Mouse (Mus musculus) CH12.LX (cell line): ENCODE measurements around the gene Arpp19. TPM values are rescaled to one million over a fixed set of nuclear protein-coding genes. Genes with fewer than 3 reads are reported as not detected.

ENCODE experiments used
- DNase-seq: peaks from one replicate; pipeline ENCODE4 v3.0.0-alpha.2; 2013; ENCODE audit errors: extremely low read depth
- H3K27ac ChIP-seq: 2 replicates; pipeline ENCODE4 v1.5.1; 2012; ENCODE audit warnings: low read depth, mild to moderate bottlenecking, control low read depth, moderate library complexity; ENCODE audit not compliant: insufficient read depth
- H3K27me3 ChIP-seq: replicated peaks from 2 replicates; pipeline ENCODE3; 2012; ENCODE audit warnings: inconsistent platforms
- H3K36me3 ChIP-seq, 2 experiments: replicated peaks in 1 of 2; 2 replicates each; pipeline versions ENCODE3 to v1.6.1; 2012; ENCODE audit warnings: inconsistent platforms in 1 of 2, low read length in 1 of 2, mild to moderate bottlenecking in 1 of 2, mixed read lengths in 1 of 2, moderate library complexity in 1 of 2; ENCODE audit not compliant: control insufficient read depth in 1 of 2, insufficient read depth in 1 of 2
- H3K4me1 ChIP-seq, 2 experiments: 2 replicates each; pipeline ENCODE4 v1.6.1; 2012; ENCODE audit warnings: inconsistent platforms in 1 of 2, moderate library complexity in 1 of 2; ENCODE audit not compliant: insufficient read depth in 2 of 2, control insufficient read depth in 1 of 2
- H3K4me2 ChIP-seq: 2 replicates; pipeline ENCODE4 v1.6.1; 2012; ENCODE audit warnings: low read depth, mild to moderate bottlenecking, control low read depth; ENCODE audit not compliant: poor library complexity, insufficient read depth, severe bottlenecking
- H3K4me3 ChIP-seq, 3 experiments: fragments of 150-350 bp in 1 of 3; sonication (generic) in 1 of 3; replicated peaks in 1 of 3; 2 replicates each; pipeline versions ENCODE3 to v1.5.1; 2011 to 2012; ENCODE audit warnings: low read depth in 2 of 3, low read length in 2 of 3, mild to moderate bottlenecking in 2 of 3, moderate library complexity in 2 of 3, control low read depth in 1 of 3, improper control_type of control experiment in 1 of 3, inconsistent platforms in 1 of 3, mixed read lengths in 1 of 3; ENCODE audit not compliant: poor library complexity in 1 of 3
- H3K79me2 ChIP-seq: replicated peaks from 2 replicates; pipeline ENCODE4 v1.6.1; 2012; ENCODE audit warnings: mild to moderate bottlenecking, moderate library complexity; ENCODE audit not compliant: control insufficient read depth, poor library complexity, insufficient read depth, severe bottlenecking; ENCODE audit errors: extremely low read depth
- H3K9ac ChIP-seq: 2 replicates; pipeline ENCODE4 v1.6.1; 2012; ENCODE audit warnings: low read depth, mild to moderate bottlenecking, control low read depth, moderate library complexity; ENCODE audit not compliant: insufficient read depth
- H3K9me3 ChIP-seq: replicated peaks from 2 replicates; pipeline ENCODE3; 2012; ENCODE audit warnings: low read length, inconsistent platforms, mixed read lengths
- BHLHE40 ChIP-seq: IDR thresholded peaks from 2 replicates; pipeline ENCODE4 v1.6.1; 2011; ENCODE audit warnings: mild to moderate bottlenecking, low read depth, low read length, improper control_type of control experiment
- CHD1 ChIP-seq: IDR thresholded peaks from 2 replicates; pipeline ENCODE4 v1.6.1; 2012; ENCODE audit warnings: low read depth, low read length, improper control_type of control experiment, inconsistent platforms
- CHD2 ChIP-seq: IDR thresholded peaks from 2 replicates; pipeline ENCODE4 v1.6.1; 2011; ENCODE audit warnings: low read length, improper control_type of control experiment
- CTCF ChIP-seq, 2 experiments: IDR thresholded peaks in 1 of 2; conservative IDR thresholded peaks in 1 of 2; 2 replicates each; pipeline ENCODE4 v1.5.1; 2011 to 2012; ENCODE audit warnings: low read depth in 2 of 2, low read length in 2 of 2, improper control_type of control experiment in 1 of 2, inconsistent platforms in 1 of 2, mild to moderate bottlenecking in 1 of 2, moderate library complexity in 1 of 2
- E2F4 ChIP-seq: IDR thresholded peaks from 2 replicates; pipeline ENCODE4 v1.6.1; 2011; ENCODE audit warnings: low read depth, low read length, improper control_type of control experiment; ENCODE audit not compliant: insufficient replicate concordance
- ELF1 ChIP-seq: IDR thresholded peaks from 2 replicates; pipeline ENCODE4 v1.6.1; 2014; ENCODE audit warnings: low read depth, mild to moderate bottlenecking, inconsistent platforms, low read length, improper control_type of control experiment
- EP300 ChIP-seq: IDR thresholded peaks from 2 replicates; pipeline ENCODE4 v1.6.1; 2011; ENCODE audit warnings: low read length, improper control_type of control experiment
- ETS1 ChIP-seq: conservative IDR thresholded peaks from 2 replicates; pipeline ENCODE4 v1.6.1; 2012; ENCODE audit warnings: low read depth, mild to moderate bottlenecking, inconsistent platforms, low read length, improper control_type of control experiment, moderate library complexity
- GABPA ChIP-seq: IDR thresholded peaks from 2 replicates; pipeline ENCODE4 v1.6.1; 2012; ENCODE audit warnings: low read depth, low read length, improper control_type of control experiment, inconsistent platforms; ENCODE audit not compliant: insufficient replicate concordance
- HCFC1 ChIP-seq: IDR thresholded peaks from 2 replicates; pipeline ENCODE4 v1.6.1; 2012; ENCODE audit warnings: low read depth, mild to moderate bottlenecking, inconsistent platforms, low read length, improper control_type of control experiment
- IRF4 ChIP-seq: IDR thresholded peaks from 2 replicates; pipeline ENCODE4 v1.6.1; 2014; ENCODE audit warnings: low read depth, mild to moderate bottlenecking, inconsistent platforms, low read length, improper control_type of control experiment
- JUN ChIP-seq: IDR thresholded peaks from 2 replicates; pipeline ENCODE4 v1.6.1; 2011; ENCODE audit warnings: low read depth, mild to moderate bottlenecking, low read length, improper control_type of control experiment, moderate library complexity; ENCODE audit not compliant: insufficient read depth
- JUND ChIP-seq: conservative IDR thresholded peaks from 2 replicates; pipeline ENCODE4 v1.6.1; 2011; ENCODE audit warnings: low read depth, low read length, improper control_type of control experiment
- KAT2A ChIP-seq: IDR thresholded peaks from 2 replicates; pipeline ENCODE4 v1.6.1; 2012; ENCODE audit warnings: low read length, improper control_type of control experiment, inconsistent platforms; ENCODE audit not compliant: insufficient replicate concordance
- MAFK ChIP-seq: IDR thresholded peaks from 2 replicates; pipeline ENCODE4 v1.6.1; 2011; ENCODE audit warnings: low read length, improper control_type of control experiment; ENCODE audit not compliant: insufficient replicate concordance
- MAX ChIP-seq: IDR thresholded peaks from 2 replicates; pipeline ENCODE4 v1.6.1; 2011; ENCODE audit warnings: low read length, improper control_type of control experiment
- MAZ ChIP-seq: IDR thresholded peaks from 2 replicates; pipeline ENCODE4 v1.6.1; 2012; ENCODE audit warnings: low read depth, mild to moderate bottlenecking, inconsistent platforms, low read length, improper control_type of control experiment, moderate library complexity
- MEF2A ChIP-seq: IDR thresholded peaks from 2 replicates; pipeline ENCODE4 v1.6.1; 2014; ENCODE audit warnings: low read depth, mild to moderate bottlenecking, inconsistent platforms, low read length, improper control_type of control experiment, borderline replicate concordance
- MXI1 ChIP-seq: IDR thresholded peaks from 2 replicates; pipeline ENCODE4 v1.6.1; 2011; ENCODE audit warnings: mild to moderate bottlenecking, low read depth, low read length, improper control_type of control experiment
- MYC ChIP-seq: IDR thresholded peaks from 2 replicates; pipeline ENCODE4 v1.6.1; 2011; ENCODE audit warnings: low read depth, mild to moderate bottlenecking, improper control_type of control experiment, low read length
- NELFE ChIP-seq: IDR thresholded peaks from 2 replicates; pipeline ENCODE4 v1.6.1; 2011; ENCODE audit warnings: low read depth, low read length, improper control_type of control experiment
- NRF1 ChIP-seq: IDR thresholded peaks from 2 replicates; pipeline ENCODE4 v1.6.1; 2014; ENCODE audit warnings: low read depth, mild to moderate bottlenecking, inconsistent platforms, low read length, improper control_type of control experiment, moderate library complexity
- PAX5 ChIP-seq: IDR thresholded peaks from 2 replicates; pipeline ENCODE4 v1.6.1; 2012; ENCODE audit warnings: low read length, inconsistent platforms, mixed read lengths
- POLR2A ChIP-seq: IDR thresholded peaks from 2 replicates; pipeline ENCODE4 v1.6.1; 2011; ENCODE audit warnings: low read depth, mild to moderate bottlenecking, improper control_type of control experiment, low read length
- POLR2AphosphoS2 ChIP-seq: IDR thresholded peaks from 2 replicates; pipeline ENCODE4 v1.6.1; 2011; ENCODE audit warnings: low read depth, low read length, improper control_type of control experiment
- RAD21 ChIP-seq: IDR thresholded peaks from 2 replicates; pipeline ENCODE4 v1.6.1; 2011; ENCODE audit warnings: low read depth, mild to moderate bottlenecking, low read length, improper control_type of control experiment, moderate library complexity
- RCOR1 ChIP-seq: conservative IDR thresholded peaks from 2 replicates; pipeline ENCODE4 v1.6.1; 2012; ENCODE audit warnings: low read depth, mild to moderate bottlenecking, inconsistent platforms, low read length, improper control_type of control experiment
- SIN3A ChIP-seq: IDR thresholded peaks from 2 replicates; pipeline ENCODE4 v1.6.1; 2012; ENCODE audit warnings: low read length, improper control_type of control experiment, inconsistent platforms
- SMC3 ChIP-seq: IDR thresholded peaks from 2 replicates; pipeline ENCODE4 v1.6.1; 2011; ENCODE audit warnings: low read depth, low read length, improper control_type of control experiment
- TBP ChIP-seq: conservative IDR thresholded peaks from 2 replicates; pipeline ENCODE4 v1.6.1; 2011; ENCODE audit warnings: low read depth, low read length, improper control_type of control experiment
- TCF12 ChIP-seq: IDR thresholded peaks from 2 replicates; pipeline ENCODE4 v1.6.1; 2014; ENCODE audit warnings: low read depth, mild to moderate bottlenecking, inconsistent platforms, low read length, improper control_type of control experiment
- UBTF ChIP-seq: IDR thresholded peaks from 2 replicates; pipeline ENCODE4 v1.6.1; 2012; ENCODE audit warnings: low read depth, mild to moderate bottlenecking, inconsistent platforms, low read length, improper control_type of control experiment, moderate library complexity
- USF1 ChIP-seq: IDR thresholded peaks from 2 replicates; pipeline ENCODE4 v1.6.1; 2014; ENCODE audit warnings: low read depth, mild to moderate bottlenecking, inconsistent platforms, low read length, improper control_type of control experiment
- USF2 ChIP-seq: conservative IDR thresholded peaks from 2 replicates; pipeline ENCODE4 v1.6.1; 2011; ENCODE audit warnings: low read depth, low read length, improper control_type of control experiment
- ZC3H11A ChIP-seq: IDR thresholded peaks from 2 replicates; pipeline ENCODE4 v1.6.1; 2012; ENCODE audit warnings: low read depth, mild to moderate bottlenecking, inconsistent platforms, low read length, improper control_type of control experiment
- ZKSCAN1 ChIP-seq: IDR thresholded peaks from 2 replicates; pipeline ENCODE4 v1.6.1; 2012; ENCODE audit warnings: low read depth, inconsistent platforms, low read length, improper control_type of control experiment, borderline replicate concordance
- ZMIZ1 ChIP-seq: IDR thresholded peaks from 2 replicates; pipeline ENCODE4 v1.6.1; 2012; ENCODE audit warnings: low read depth, mild to moderate bottlenecking, inconsistent platforms, low read length, improper control_type of control experiment
- ZNF384 ChIP-seq: IDR thresholded peaks from 2 replicates; pipeline ENCODE4 v1.6.1; 2012; ENCODE audit warnings: low read depth, low read length, improper control_type of control experiment, inconsistent platforms
- dilution Hi-C: fragments of 300-500 bp; cut with MboI; formaldehyde crosslinking; loops from 2 replicates; pipeline ENCODE4 v1.14.3; 2020; ENCODE audit warnings: low sequenced_read_pairs; ENCODE audit not compliant: extremely low pct_unique_long_range_greater_than_20kb, extremely low pct_ligation_motif_present
- in situ Hi-C: fragments of 300-500 bp; cut with MboI; formaldehyde crosslinking; loops from 3 replicates; pipeline ENCODE4 v1.14.3; 2019; ENCODE audit warnings: low sequenced_read_pairs, low pct_ligation_motif_present, low pct_unique_long_range_greater_than_20kb, mixed read lengths
- polyA plus RNA-seq: library from polyadenylated mRNA; unstranded; fragments of >175 nt; gene quantifications from 2 replicates; pipeline ENCODE4 v1.2.1, GENCODE M21; 2012; ENCODE audit warnings: low read depth; ENCODE audit not compliant: insufficient read length
- total RNA-seq, 2 experiments: library from RNA; depleted of rRNA; stranded (reverse); fragments of 300-350 nt in 1 of 2; fragments of >200 nt in 1 of 2; gene quantifications; 2 replicates each; pipeline ENCODE4 v1.2.3; 2012 to 2014

The Arpp19 gene
- total and polyA plus RNA-seq, 3 experiments, result 194 to 479 (median 244) TPM

DNA sequence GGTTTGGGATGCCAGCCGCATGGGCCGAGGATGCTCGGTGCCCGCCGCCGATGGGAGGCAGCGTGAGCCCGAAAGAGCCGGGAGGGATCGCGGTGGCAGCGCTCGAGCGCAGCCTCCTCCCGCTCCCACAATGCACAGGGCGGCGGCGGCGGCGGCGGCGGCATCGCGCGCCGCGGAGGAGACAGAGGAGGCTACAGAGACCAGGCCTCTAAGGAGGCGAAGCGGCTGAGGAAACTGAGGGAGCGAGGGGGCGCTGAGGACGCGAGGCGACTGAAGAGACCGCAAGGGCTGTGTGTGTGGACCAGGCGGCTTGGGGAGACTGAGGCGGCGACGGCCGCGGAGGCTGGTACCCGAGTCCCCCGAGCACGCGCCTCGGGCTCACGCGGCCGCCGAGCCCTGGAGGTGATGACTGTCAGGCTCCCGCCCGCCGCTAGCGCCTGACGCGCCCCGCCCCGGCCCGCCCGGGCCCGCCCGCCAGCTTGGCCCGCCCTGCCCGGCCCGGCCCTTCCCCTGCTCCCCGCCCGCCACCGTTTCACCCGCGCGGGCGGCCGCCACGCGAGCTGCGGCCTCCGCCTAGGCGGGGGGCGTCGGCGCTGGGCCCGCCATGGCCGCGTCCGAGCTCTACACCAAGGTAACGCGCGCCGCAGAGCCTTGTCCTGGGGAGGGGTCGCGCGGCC lies 33.8 kb downstream of the Arpp19 start:
- DNase-seq, result peak; percentile 69
- TF ChIP-seq JUN (no peak), MEF2A (no peak; the same call in 1 of the 2 replicates), MAFK (no peak), PAX5 (no peak), MXI1 (peak; percentile 81), ZMIZ1 (peak; percentile 67), POLR2A (peak; percentile 90), RCOR1 (no peak), USF1 (no peak), NELFE (peak; percentile 91), ZKSCAN1 (no peak), SMC3 (no peak), ZNF384 (no peak), CHD2 (no peak), MAX (peak; percentile 82; the same call in 1 of the 2 replicates), HCFC1 (no peak; the same call in 1 of the 2 replicates), ELF1 (no peak), MYC (peak; percentile 81), TBP (peak; percentile 48; the same call in 1 of the 2 replicates), SIN3A (no peak), MAZ (no peak), KAT2A (no peak), EP300 (no peak), CHD1 (no peak), POLR2AphosphoS2 (no peak), RAD21 (peak; percentile 26), UBTF (peak; percentile 32; the same call in 1 of the 2 replicates), NRF1 (no peak), CTCF (conservative IDR thresholded peaks at IDR 0.05 in 1 of 2, IDR thresholded peaks at IDR 0.05 in 1 of 2; ENCODE audit: low read depth in 2 of 2, low read length in 2 of 2) (peak in 1 of 2 experiments; percentile 35; a peak in 1 of 4 replicates), JUND (no peak), ETS1 (no peak), ZC3H11A (no peak), USF2 (no peak), TCF12 (peak; percentile 50), GABPA (no peak), IRF4 (no peak), E2F4 (no peak), BHLHE40 (peak; percentile 24; the same call in 1 of the 2 replicates)
- Histone ChIP-seq H3K36me3 (no peaks in the 10 kb centered on the region), H3K9ac (peak overlapping the region; percentile 81), H3K27ac (peak overlapping the region; percentile 87), H3K79me2 (peaks cover 41% of the 10 kb centered on the region), H3K9me3 (no peaks in the 10 kb centered on the region), H3K4me3 (peak overlapping the region; percentile 76 to 99 (median 80)), H3K4me2 (peak overlapping the region; percentile 41), H3K4me1 (peaks cover 6 to 47% of the 10 kb centered on the region in 2 experiments), H3K27me3 (no peaks in the 10 kb centered on the region)
- in situ Hi-C loops (no loop called here), dilution Hi-C loops (no loop called here)
